Mouse (Mus musculus) midbrain, embryonic 16.5 days (tissue): ENCODE measurements around the gene Cox18. TPM values are rescaled to one million over a fixed set of nuclear protein-coding genes. Genes with fewer than 3 reads are reported as not detected.

Experiments
- ATAC-seq: fragments of 200-750 bp; cut with Nextera tagmentation; 2 replicates; pipeline ENCODE4 v1.8.0; 2017; ENCODE audit warnings: moderate TSS enrichment
- H3K27ac ChIP-seq: fragments of 300-500 bp; sonication (generic); 2 replicates; pipeline ENCODE4 v1.5.1; 2014; ENCODE audit warnings: mild to moderate bottlenecking, low read length, mixed read lengths
- H3K27me3 ChIP-seq: fragments of 300-500 bp; sonication (generic); 2 replicates; pipeline ENCODE4 v1.6.1; 2014; ENCODE audit warnings: low read depth, low read length, mixed read lengths; ENCODE audit not compliant: control insufficient read depth, insufficient read depth
- H3K36me3 ChIP-seq: fragments of 300-500 bp; sonication (generic); 2 replicates; pipeline ENCODE4 v1.6.1; 2014; ENCODE audit warnings: mild to moderate bottlenecking, low read length, moderate library complexity, mixed read lengths; ENCODE audit not compliant: control insufficient read depth, insufficient read depth
- H3K4me1 ChIP-seq: fragments of 300-500 bp; sonication (generic); 2 replicates; pipeline ENCODE4 v1.6.1; 2014; ENCODE audit warnings: mild to moderate bottlenecking, low read length, mixed read lengths; ENCODE audit not compliant: control insufficient read depth, insufficient read depth
- H3K4me2 ChIP-seq: fragments of 300-500 bp; sonication (generic); 2 replicates; pipeline ENCODE4 v1.6.1; 2014; ENCODE audit warnings: mild to moderate bottlenecking, low read length, mixed read lengths
- H3K4me3 ChIP-seq: fragments of 300-500 bp; sonication (generic); 2 replicates; pipeline ENCODE4 v1.5.1; 2014; ENCODE audit warnings: low read depth, mild to moderate bottlenecking, low read length, moderate library complexity, mixed read lengths
- H3K9ac ChIP-seq: fragments of 300-500 bp; sonication (generic); 2 replicates; pipeline ENCODE4 v1.6.1; 2014; ENCODE audit warnings: low read depth, low read length, mixed read lengths
- H3K9me3 ChIP-seq: fragments of 300-500 bp; sonication (generic); replicated peaks from 2 replicates; pipeline ENCODE4 v1.6.1; 2014; ENCODE audit warnings: mild to moderate bottlenecking, low read length, mixed read lengths; ENCODE audit not compliant: control insufficient read depth, poor library complexity, severe bottlenecking
- WGBS: fragments of 180-500 bp; shearing (Covaris S2); extraction: QIAGEN DNeasy Blood & Tissue Kit; methylation state at CpG from one replicate; pipeline ENCODE4 v1.1.7; 2014; 5-methylcytosine and 5-hydroxymethylcytosine counted together
- polyA plus RNA-seq: library from polyadenylated mRNA; unstranded; fragments of >200 nt; fragmentation: Nextera tagmentation; extraction: Ambion mirVana; gene quantifications from 2 replicates; pipeline ENCODE4 v1.2.1, GENCODE M21; 2015

Gene Cox18
- polyA plus RNA-seq, 1 experiment from 2014 or later: 41.8 TPM

- no peak overlapping the region for H3K9ac ChIP-seq
- H3K4me3 ChIP-seq: no peak overlapping the region
- 93% methylated on average over 2 of the region's 2 CpGs for WGBS
- ATAC-seq: no peak
- no peaks in the 10 kb centered on the region for H3K4me1 ChIP-seq
- no peak overlapping the region for H3K4me2 ChIP-seq
- no peak overlapping the region for H3K27ac ChIP-seq
- H3K36me3 ChIP-seq: peaks cover 29% of the 10 kb centered on the region
- no peaks in the 10 kb centered on the region for H3K27me3 ChIP-seq
- H3K9me3 ChIP-seq: no peaks in the 10 kb centered on the region
Observed at GRCm38 (mm10) chr5:90229760-90230159, 6.0 kb upstream of the Cox18 start.

GRCm38 (mm10) chr5:90226696-90227095 lies 2.9 kb upstream of the Cox18 start:
- no peak for ATAC-seq
- H3K9ac ChIP-seq: no peak overlapping the region
- H3K9me3 ChIP-seq: no peaks in the 10 kb centered on the region
- no peaks in the 10 kb centered on the region for H3K27me3 ChIP-seq
- H3K4me1 ChIP-seq: peaks cover 9% of the 10 kb centered on the region
- peaks cover 16% of the 10 kb centered on the region; the same call in 1 of the 2 replicates for H3K36me3 ChIP-seq
- H3K4me3 ChIP-seq: no peak overlapping the region
- H3K4me2 ChIP-seq: no peak overlapping the region
- 97% methylated on average over 3 of the region's 3 CpGs for WGBS
- H3K27ac ChIP-seq: no peak overlapping the region

DNA sequence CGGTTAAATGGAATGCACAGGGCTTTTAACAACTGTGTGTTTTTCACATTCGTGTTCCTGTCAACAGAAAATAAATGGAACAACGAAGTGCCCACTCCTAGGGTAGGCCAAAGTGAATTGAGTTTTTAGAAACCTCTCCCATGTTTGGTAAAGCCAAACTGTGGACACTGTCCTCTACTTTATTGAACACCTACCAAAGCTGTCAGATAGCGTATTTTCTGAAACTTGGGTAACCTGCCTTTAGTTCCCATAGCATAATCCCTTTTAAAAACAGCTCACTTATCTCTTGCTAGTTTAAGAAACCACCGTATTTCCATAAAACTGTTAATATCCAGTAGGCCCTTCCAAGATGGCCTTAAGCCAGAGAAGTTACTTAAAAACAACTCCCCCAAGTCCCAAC lies 929 bp upstream of the Cox18 start:
- Histone ChIP-seq H3K4me1 (peaks cover 9% of the 10 kb centered on the region), H3K27ac (no peak overlapping the region), H3K4me3 (no peak overlapping the region), H3K9ac (no peak overlapping the region), H3K27me3 (no peaks in the 10 kb centered on the region), H3K4me2 (no peak overlapping the region), H3K9me3 (no peaks in the 10 kb centered on the region), H3K36me3 (peaks cover 12% of the 10 kb centered on the region; the same call in 1 of the 2 replicates)
- no peak for ATAC-seq
- 89% methylated on average over 5 of the region's 5 CpGs for WGBS

GRCm38 (mm10) chr5:90222937-90223336 lies 864 bp downstream of the Cox18 start:
- H3K4me3 ChIP-seq: peak overlapping the region; percentile 91
- peaks cover 9% of the 10 kb centered on the region for H3K4me1 ChIP-seq
- H3K27me3 ChIP-seq: no peaks in the 10 kb centered on the region
- H3K27ac ChIP-seq: peak overlapping the region; percentile 91
- 38% methylated on average over 3 of the region's 3 CpGs for WGBS
- H3K9me3 ChIP-seq: no peaks in the 10 kb centered on the region
- ATAC-seq: peak; percentile 10; the same call in 1 of the 2 replicates
- H3K4me2 ChIP-seq: peak overlapping the region; percentile 74
- peak overlapping the region; percentile 94 for H3K9ac ChIP-seq
- 0 out of 2 replicates have a peak, but pooled peaks cover 8% of the 10 kb centered on the region for H3K36me3 ChIP-seq

DNA sequence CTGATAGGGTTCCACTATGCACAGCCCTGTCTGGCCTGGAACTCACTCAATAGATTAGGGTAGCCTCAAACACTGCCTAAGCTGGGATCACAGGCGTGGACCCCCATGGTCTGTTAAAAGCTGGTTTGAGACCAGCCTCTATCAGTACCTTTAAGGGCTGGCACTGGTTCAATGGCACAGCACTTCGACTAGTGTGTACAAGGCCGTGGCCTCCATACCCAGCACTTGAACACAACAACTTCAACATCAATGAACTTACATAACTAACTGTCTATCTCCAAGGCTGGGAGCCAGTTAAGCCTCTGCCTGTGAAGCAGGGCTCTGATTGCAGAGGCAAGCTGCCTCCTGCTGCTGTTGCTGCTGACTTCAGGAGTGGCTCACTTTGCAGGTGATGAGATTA lies 6.0 kb downstream of the Cox18 start:
- Histone ChIP-seq H3K9ac (no peak overlapping the region), H3K4me2 (no peak overlapping the region), H3K4me3 (no peak overlapping the region), H3K4me1 (peaks cover 4% of the 10 kb centered on the region), H3K9me3 (no peaks in the 10 kb centered on the region), H3K27ac (no peak overlapping the region), H3K27me3 (no peaks in the 10 kb centered on the region), H3K36me3 (peaks cover 10% of the 10 kb centered on the region; the same call in 1 of the 2 replicates)
- no peak for ATAC-seq
- WGBS: 94% methylated on average over 3 of the region's 3 CpGs

GRCm38 (mm10) chr5:90217226-90217625 lies 6.6 kb downstream of the Cox18 start:
- Histone ChIP-seq H3K4me2 (no peak overlapping the region), H3K36me3 (peaks cover 10% of the 10 kb centered on the region; the same call in 1 of the 2 replicates), H3K27me3 (no peaks in the 10 kb centered on the region), H3K4me1 (no peaks in the 10 kb centered on the region), H3K27ac (no peak overlapping the region), H3K9ac (no peak overlapping the region), H3K4me3 (no peak overlapping the region), H3K9me3 (no peaks in the 10 kb centered on the region)
- ATAC-seq: no peak
- WGBS: 95% methylated on average over 12 of the region's 12 CpGs

DNA sequence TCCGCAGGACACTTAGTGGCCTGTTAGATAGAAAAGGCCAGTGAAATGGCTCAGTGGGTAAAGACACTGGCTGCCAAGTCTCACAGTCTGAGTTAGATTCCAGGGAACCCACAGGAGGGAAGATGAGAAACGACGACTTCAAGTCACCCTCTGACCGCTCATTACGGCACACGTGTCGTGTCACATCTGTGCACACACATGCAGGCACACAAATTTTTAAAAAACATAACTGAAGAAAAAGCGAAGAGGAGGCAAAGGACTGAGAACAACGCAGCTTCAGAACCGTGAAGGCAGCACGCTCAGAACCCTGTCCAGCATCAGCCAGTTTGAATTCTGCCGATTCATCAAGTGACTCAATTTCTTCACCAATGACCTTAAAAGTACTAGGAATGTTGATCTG lies 10.4 kb downstream of the Cox18 start:
- Histone ChIP-seq H3K4me3 (no peak overlapping the region), H3K27ac (no peak overlapping the region), H3K9me3 (no peaks in the 10 kb centered on the region), H3K4me1 (no peaks in the 10 kb centered on the region), H3K9ac (no peak overlapping the region), H3K27me3 (no peaks in the 10 kb centered on the region), H3K4me2 (no peak overlapping the region), H3K36me3 (peaks cover 8% of the 10 kb centered on the region; the same call in 1 of the 2 replicates)
- 0 out of 2 replicates have a peak, but pooled peaks have one; percentile 30 for ATAC-seq
- WGBS: 98% methylated on average over 12 of the region's 12 CpGs

- no peaks in the 10 kb centered on the region for H3K9me3 ChIP-seq
- no peaks in the 10 kb centered on the region for H3K27me3 ChIP-seq
- ATAC-seq: peak; percentile 66; the same call in 1 of the 2 replicates
- H3K4me1 ChIP-seq: no peaks in the 10 kb centered on the region
- no peaks in the 10 kb centered on the region for H3K36me3 ChIP-seq
- no peak overlapping the region for H3K9ac ChIP-seq
- H3K4me2 ChIP-seq: no peak overlapping the region
- no peak overlapping the region for H3K27ac ChIP-seq
- WGBS: 22% methylated on average over 5 of the region's 5 CpGs
- no peak overlapping the region for H3K4me3 ChIP-seq
Observed at GRCm38 (mm10) chr5:90203168-90203567, 20.6 kb downstream of the Cox18 start.

DNA sequence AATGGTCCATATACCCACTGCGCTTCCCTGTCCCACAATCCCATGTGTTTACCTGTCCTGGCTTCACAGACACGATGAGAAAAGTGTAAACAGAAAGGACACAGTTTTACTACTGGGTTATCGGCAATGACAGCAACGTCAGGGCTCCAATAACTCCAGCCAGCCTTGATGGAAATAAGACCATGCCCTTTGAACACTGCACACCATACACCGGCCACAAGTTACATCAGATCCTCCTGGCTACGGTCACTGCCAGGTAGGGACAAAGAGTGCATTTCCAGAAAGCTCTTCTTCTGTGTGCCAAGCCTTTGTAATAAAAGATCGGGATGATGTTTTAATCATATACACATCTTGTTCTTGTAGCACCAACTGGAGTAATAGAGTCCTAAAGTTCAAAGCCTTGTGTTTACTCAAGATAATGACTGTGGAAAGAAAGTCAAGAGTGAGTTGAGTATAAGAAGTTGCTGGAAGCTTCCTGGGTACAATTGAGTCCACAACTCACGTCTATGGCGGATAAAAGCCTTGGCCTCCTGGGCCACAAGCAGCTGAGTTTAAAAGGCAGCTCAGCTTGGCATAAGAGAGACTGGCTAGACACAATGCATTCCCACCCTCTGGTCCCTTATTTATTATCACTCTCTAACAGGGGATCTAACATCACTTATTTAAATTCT lies 21.2 kb downstream of the Cox18 start:
- no peaks in the 10 kb centered on the region for H3K9me3 ChIP-seq
- 80% methylated on average over 9 of the region's 9 CpGs for WGBS
- H3K36me3 ChIP-seq: no peaks in the 10 kb centered on the region
- H3K27ac ChIP-seq: no peak overlapping the region
- H3K27me3 ChIP-seq: no peaks in the 10 kb centered on the region
- peak; percentile 48; the same call in 1 of the 2 replicates for ATAC-seq
- no peak overlapping the region for H3K4me2 ChIP-seq
- no peaks in the 10 kb centered on the region for H3K4me1 ChIP-seq
- H3K4me3 ChIP-seq: no peak overlapping the region
- no peak overlapping the region for H3K9ac ChIP-seq
